Mouse (Mus musculus) left cerebral cortex, adult 8-10 months (tissue): ENCODE measurements around the gene Lmod2. TPM values are rescaled to one million over a fixed set of nuclear protein-coding genes. Genes with fewer than 3 reads are reported as not detected.

Experiments used
- DNase-seq, 2 experiments: peaks; one replicate each; pipeline ENCODE4 v3.0.0; 2022; ENCODE audit warnings: low spot score in 2 of 2
- total RNA-seq, 4 experiments: library from RNA; stranded (reverse); gene quantifications; 2 replicates each; pipeline ENCODE4 v1.2.4; 2022

The Lmod2 gene
- under 1 TPM in 2 of 4 experiments, not detected in 2; 0.37 to 0.42 TPM for total RNA-seq

- DNase-seq, result no peak
These were observed at the start of gene Lmod2 for GRCm38 (mm10) chr6:24597500-24597899. Gene Lmod2 (plus strand): TSS chr6:24597762.

GRCm38 (mm10) chr6:24549801-24550200, 47.8 kb upstream of the Lmod2 start:
- no peak for DNase-seq

GRCm38 (mm10) chr6:24552046-24552445, 45.5 kb upstream of the Lmod2 start:
- DNase-seq, result no peak

- no peak for DNase-seq
These were observed 43.0 kb upstream of the Lmod2 start for GRCm38 (mm10) chr6:24554427-24555086.

GRCm38 (mm10) chr6:24555488-24555887, 42.1 kb upstream of the Lmod2 start:
- no peak for DNase-seq

- peak in 1 of 2 experiments; percentile 24 for DNase-seq
These were observed 33.5 kb upstream of the Lmod2 start for GRCm38 (mm10) chr6:24564081-24564480.

GRCm38 (mm10) chr6:24564886-24565285, 32.7 kb upstream of the Lmod2 start:
- no peak for DNase-seq

- no peak for DNase-seq
These were observed 28.6 kb upstream of the Lmod2 start for GRCm38 (mm10) chr6:24568963-24569362.

- no peak for DNase-seq
These were observed 27.9 kb upstream of the Lmod2 start for GRCm38 (mm10) chr6:24569711-24570110.

GRCm38 (mm10) chr6:24570278-24570677, 27.3 kb upstream of the Lmod2 start:
- DNase-seq, result no peak

- no peak for DNase-seq
These were observed 26.4 kb upstream of the Lmod2 start for GRCm38 (mm10) chr6:24571126-24571525.

- DNase-seq, result no peak
These were observed 25.1 kb upstream of the Lmod2 start for GRCm38 (mm10) chr6:24572431-24572830.

- no peak for DNase-seq
These were observed 24.2 kb upstream of the Lmod2 start for GRCm38 (mm10) chr6:24573319-24573718.

GRCm38 (mm10) chr6:24583456-24583855, 14.1 kb upstream of the Lmod2 start:
- no peak for DNase-seq

- no peak for DNase-seq
These were observed 11.9 kb upstream of the Lmod2 start for GRCm38 (mm10) chr6:24585431-24586310.

GRCm38 (mm10) chr6:24586885-24587284, 10.7 kb upstream of the Lmod2 start:
- DNase-seq, result no peak

GRCm38 (mm10) chr6:24590282-24590681, 7.3 kb upstream of the Lmod2 start:
- no peak for DNase-seq

GRCm38 (mm10) chr6:24591525-24592218, 5.9 kb upstream of the Lmod2 start:
- no peak for DNase-seq

GRCm38 (mm10) chr6:24599179-24599578, 1.6 kb downstream of the Lmod2 start:
- DNase-seq, result no peak

GRCm38 (mm10) chr6:24599639-24600038, 2.1 kb downstream of the Lmod2 start:
- no peak for DNase-seq

GRCm38 (mm10) chr6:24600134-24600533, 2.6 kb downstream of the Lmod2 start:
- DNase-seq, result no peak

- no peak for DNase-seq
These were observed 3.2 kb downstream of the Lmod2 start for GRCm38 (mm10) chr6:24600726-24601125.
